Mouse (Mus musculus) neural tube, embryonic 14.5 days (tissue): ENCODE measurements at regions not wholly inside any gene's neighbourhood (a gene's known extent, or its start where the extent isn't known, plus 50 kb on each side); places are given as distances from the start of the nearest gene placed in this dataset.

ENCODE experiments used
- ATAC-seq: fragments of 200-750 bp; cut with Nextera tagmentation; 2 replicates; pipeline ENCODE4 v1.8.0; 2017; ENCODE audit warnings: low read depth, mild to moderate bottlenecking, moderate TSS enrichment, moderate library complexity
- H3K27ac ChIP-seq: fragments of 300-500 bp; sonication (generic); 2 replicates; pipeline ENCODE4 v1.5.1; 2014; ENCODE audit warnings: low read depth, mild to moderate bottlenecking, control low read depth, low read length, moderate library complexity, mixed read lengths
- H3K27me3 ChIP-seq: fragments of 300-500 bp; sonication (generic); 2 replicates; pipeline ENCODE4 v1.6.1; 2014; ENCODE audit warnings: low read length; ENCODE audit not compliant: control insufficient read depth, insufficient read depth
- H3K36me3 ChIP-seq: fragments of 300-500 bp; sonication (generic); 2 replicates; pipeline ENCODE4 v1.6.1; 2014; ENCODE audit warnings: low read length, mixed read lengths; ENCODE audit not compliant: control insufficient read depth, insufficient read depth
- H3K4me1 ChIP-seq: fragments of 300-500 bp; sonication (generic); 2 replicates; pipeline ENCODE4 v1.6.1; 2014; ENCODE audit warnings: low read length; ENCODE audit not compliant: control insufficient read depth, insufficient read depth
- H3K4me2 ChIP-seq: fragments of 300-500 bp; sonication (generic); 2 replicates; pipeline ENCODE4 v1.6.1; 2014; ENCODE audit warnings: mild to moderate bottlenecking, low read depth, low read length, control low read depth
- H3K4me3 ChIP-seq: fragments of 300-500 bp; sonication (generic); 2 replicates; pipeline ENCODE4 v1.5.1; 2014; ENCODE audit warnings: low read depth, low read length, control low read depth, mixed read lengths
- H3K9ac ChIP-seq: fragments of 300-500 bp; sonication (generic); replicated peaks from 2 replicates; pipeline ENCODE4 v1.6.1; 2014; ENCODE audit warnings: low read depth, mild to moderate bottlenecking, control low read depth, low read length, mixed read lengths
- H3K9me3 ChIP-seq: fragments of 300-500 bp; sonication (generic); 2 replicates; pipeline ENCODE4 v1.6.1; 2016; ENCODE audit warnings: low read length; ENCODE audit not compliant: control insufficient read depth
- WGBS: fragments of 180-500 bp; shearing (Covaris S2); extraction: QIAGEN DNeasy Blood & Tissue Kit; methylation state at CpG from one replicate; pipeline ENCODE4 v1.1.7; 2014; 5-methylcytosine and 5-hydroxymethylcytosine counted together

GRCm38 (mm10) chr13:34800906-34801305 is 66.3 kb downstream of the Fam50b start:
- no peak overlapping the region for H3K4me3 ChIP-seq
- WGBS, result 79% methylated on average over 5 of the region's 5 CpGs

GRCm38 (mm10) chr13:34806532-34807092 is 68.5 kb upstream of the Prpf4b start:
- ATAC-seq, result peak; percentile 51; the same call in 1 of the 2 replicates
- H3K36me3 ChIP-seq, result no peaks in the 10 kb centered on the region
- 46% methylated on average over 9 of the region's 9 CpGs for WGBS
- H3K4me1 ChIP-seq, result peaks cover 4% of the 10 kb centered on the region; the same call in 1 of the 2 replicates
- no peak overlapping the region; the same call in 1 of the 2 replicates for H3K27ac ChIP-seq
- H3K9me3 ChIP-seq, result no peaks in the 10 kb centered on the region
- H3K27me3 ChIP-seq, result no peaks in the 10 kb centered on the region
- H3K9ac ChIP-seq, result no peak overlapping the region
- no peak overlapping the region for H3K4me3 ChIP-seq
- no peak overlapping the region for H3K4me2 ChIP-seq

More at GRCm38 (mm10) chr13:34800906-34801305, 66.3 kb downstream of the Fam50b start:
- no peak overlapping the region for H3K9ac ChIP-seq
- ATAC-seq, result no peak
- no peak overlapping the region for H3K4me2 ChIP-seq
- H3K36me3 ChIP-seq, result no peaks in the 10 kb centered on the region
- no peaks in the 10 kb centered on the region for H3K9me3 ChIP-seq
- no peaks in the 10 kb centered on the region for H3K4me1 ChIP-seq
- H3K27me3 ChIP-seq, result no peaks in the 10 kb centered on the region
- H3K27ac ChIP-seq, result no peak overlapping the region

- Histone ChIP-seq H3K4me3 (no peak overlapping the region), H3K4me1 (peaks cover 8% of the 10 kb centered on the region), H3K4me2 (no peak overlapping the region), H3K27me3 (no peaks in the 10 kb centered on the region), H3K27ac (no peak overlapping the region), H3K9ac (no peak overlapping the region), H3K36me3 (no peaks in the 10 kb centered on the region), H3K9me3 (peaks cover 5% of the 10 kb centered on the region)
- ATAC-seq, result no peak
- 87% methylated on average over 1 of the region's 1 CpGs for WGBS
These were observed 65.6 kb upstream of the Prpf4b start for GRCm38 (mm10) chr13:34809536-34809935.

GRCm38 (mm10) chr13:34814161-34815056 is 60.7 kb upstream of the Prpf4b start:
- ATAC-seq, result peak; percentile 92
- Histone ChIP-seq H3K36me3 (no peaks in the 10 kb centered on the region), H3K4me3 (no peak overlapping the region), H3K4me2 (peak overlapping the region; percentile 19; the same call in 1 of the 2 replicates), H3K9ac (peak overlapping the region; percentile 17; the same call in 1 of the 2 replicates), H3K27me3 (no peaks in the 10 kb centered on the region), H3K9me3 (peaks cover 5% of the 10 kb centered on the region), H3K4me1 (peaks cover 13% of the 10 kb centered on the region), H3K27ac (peak overlapping the region; percentile 69)
- WGBS, result 13% methylated on average over 18 of the region's 18 CpGs

GRCm38 (mm10) chr13:34815057-34815410 is 60.1 kb upstream of the Prpf4b start:
- Histone ChIP-seq H3K36me3 (no peaks in the 10 kb centered on the region), H3K27me3 (no peaks in the 10 kb centered on the region), H3K4me3 (no peak overlapping the region), H3K4me1 (peaks cover 13% of the 10 kb centered on the region), H3K9ac (peak overlapping the region; percentile 17; the same call in 1 of the 2 replicates), H3K27ac (peak overlapping the region; percentile 69), H3K9me3 (peaks cover 5% of the 10 kb centered on the region), H3K4me2 (peak overlapping the region; percentile 19; the same call in 1 of the 2 replicates)
- 14% methylated on average over 3 of the region's 3 CpGs for WGBS
- peak; percentile 64 for ATAC-seq

GRCm38 (mm10) chr13:34818211-34818610 is 56.9 kb upstream of the Prpf4b start:
- H3K36me3 ChIP-seq, result no peaks in the 10 kb centered on the region
- peaks cover 13% of the 10 kb centered on the region for H3K4me1 ChIP-seq
- no peaks in the 10 kb centered on the region for H3K27me3 ChIP-seq
- no peak overlapping the region for H3K27ac ChIP-seq
- 85% methylated on average over 5 of the region's 5 CpGs for WGBS
- no peak overlapping the region for H3K4me2 ChIP-seq
- no peaks in the 10 kb centered on the region for H3K9me3 ChIP-seq
- no peak overlapping the region for H3K9ac ChIP-seq
- no peak overlapping the region for H3K4me3 ChIP-seq
- no peak for ATAC-seq

GRCm38 (mm10) chr13:34820423-34820822 is 54.7 kb upstream of the Prpf4b start:
- no peak overlapping the region for H3K4me2 ChIP-seq
- H3K27me3 ChIP-seq, result no peaks in the 10 kb centered on the region
- H3K36me3 ChIP-seq, result no peaks in the 10 kb centered on the region
- no peak overlapping the region for H3K9ac ChIP-seq
- 57% methylated on average over 4 of the region's 4 CpGs for WGBS
- H3K27ac ChIP-seq, result no peak overlapping the region
- no peaks in the 10 kb centered on the region for H3K9me3 ChIP-seq
- no peak overlapping the region for H3K4me3 ChIP-seq
- H3K4me1 ChIP-seq, result no peaks in the 10 kb centered on the region
- no peak for ATAC-seq

GRCm38 (mm10) chr13:34821946-34822345 is 53.2 kb upstream of the Prpf4b start:
- ATAC-seq, result no peak
- no peaks in the 10 kb centered on the region for H3K4me1 ChIP-seq
- WGBS, result 78% methylated on average over 3 of the region's 3 CpGs

GRCm38 (mm10) chr13:34824157-34824556 is 50.9 kb upstream of the Prpf4b start:
- no peaks in the 10 kb centered on the region for H3K4me1 ChIP-seq
- H3K36me3 ChIP-seq, result no peaks in the 10 kb centered on the region
- H3K4me2 ChIP-seq, result no peak overlapping the region
- H3K27me3 ChIP-seq, result no peaks in the 10 kb centered on the region
- 92% methylated on average over 1 of the region's 1 CpGs for WGBS
- no peak overlapping the region for H3K9ac ChIP-seq
- H3K27ac ChIP-seq, result no peak overlapping the region
- H3K9me3 ChIP-seq, result no peaks in the 10 kb centered on the region
- no peak overlapping the region for H3K4me3 ChIP-seq
- ATAC-seq, result no peak

More at GRCm38 (mm10) chr13:34821946-34822345, 53.2 kb upstream of the Prpf4b start:
- H3K36me3 ChIP-seq, result no peaks in the 10 kb centered on the region
- no peak overlapping the region for H3K4me2 ChIP-seq
- no peak overlapping the region for H3K9ac ChIP-seq
- H3K9me3 ChIP-seq, result no peaks in the 10 kb centered on the region
- no peak overlapping the region for H3K27ac ChIP-seq
- H3K4me3 ChIP-seq, result no peak overlapping the region
- H3K27me3 ChIP-seq, result no peaks in the 10 kb centered on the region
